Mouse (Mus musculus) midbrain, embryonic 13.5 days (tissue): ENCODE results near the gene Fam24a. TPM values are rescaled to one million over a fixed set of nuclear protein-coding genes. Genes with fewer than 3 reads are reported as not detected.
A peak's percentile ranks its signal among the peaks of the same experiment; 100 is the strongest.

Experiments used
- ATAC-seq: fragments of 200-750 bp; cut with Nextera tagmentation; 2 replicates; pipeline ENCODE4 v1.8.0; 2017; ENCODE audit warnings: mild to moderate bottlenecking, moderate TSS enrichment, moderate library complexity
- H3K27ac ChIP-seq: fragments of 300-500 bp; sonication (generic); 2 replicates; pipeline ENCODE4 v1.5.1; 2015; ENCODE audit warnings: inconsistent platforms, mild to moderate bottlenecking, moderate library complexity
- H3K27me3 ChIP-seq: fragments of 300-500 bp; sonication (generic); 2 replicates; pipeline ENCODE4 v1.6.1; 2015; ENCODE audit warnings: mild to moderate bottlenecking, inconsistent platforms
- H3K36me3 ChIP-seq: fragments of 300-500 bp; sonication (generic); 2 replicates; pipeline ENCODE4 v1.6.1; 2015; ENCODE audit warnings: mild to moderate bottlenecking, inconsistent platforms
- H3K4me1 ChIP-seq: fragments of 300-500 bp; sonication (generic); replicated peaks from 2 replicates; pipeline ENCODE4 v1.6.1; 2015; ENCODE audit warnings: inconsistent platforms
- H3K4me2 ChIP-seq: fragments of 300-500 bp; sonication (generic); replicated peaks from 2 replicates; pipeline ENCODE4 v1.6.1; 2015; ENCODE audit warnings: moderate library complexity, mild to moderate bottlenecking, inconsistent platforms
- H3K4me3 ChIP-seq: fragments of 300-500 bp; sonication (generic); replicated peaks from 2 replicates; pipeline ENCODE4 v1.5.1; 2015; ENCODE audit warnings: mild to moderate bottlenecking, inconsistent platforms
- H3K9ac ChIP-seq: fragments of 300-500 bp; sonication (generic); replicated peaks from 2 replicates; pipeline ENCODE4 v1.6.1; 2015; ENCODE audit warnings: mild to moderate bottlenecking, inconsistent platforms
- H3K9me3 ChIP-seq: fragments of 300-500 bp; sonication (generic); 2 replicates; pipeline ENCODE4 v1.6.1; 2016; ENCODE audit warnings: mild to moderate bottlenecking, inconsistent platforms
- WGBS: fragments of 180-500 bp; shearing (Covaris S2); methylation state at CpG from one replicate; pipeline ENCODE4 v1.1.7; 2015; 5-methylcytosine and 5-hydroxymethylcytosine counted together
- polyA plus RNA-seq: library from polyadenylated mRNA; unstranded; fragments of >200 nt; fragmentation: Nextera tagmentation; extraction: Ambion mirVana; gene quantifications from 2 replicates; pipeline ENCODE4 v1.2.1, GENCODE M21; 2015

Gene Fam24a
- polyA plus RNA-seq, 1 experiment from 2014 or later: not detected

- Histone ChIP-seq H3K4me2 (no peak overlapping the region), H3K27me3 (no peaks in the 10 kb centered on the region), H3K27ac (no peak overlapping the region), H3K4me1 (peaks cover 3% of the 10 kb centered on the region), H3K9ac (no peak overlapping the region), H3K9me3 (no peaks in the 10 kb centered on the region), H3K36me3 (peaks cover 54% of the 10 kb centered on the region), H3K4me3 (no peak overlapping the region)
- 98% methylated on average over 13 of the region's 13 CpGs for WGBS
- ATAC-seq: no peak
Observed at GRCm38 (mm10) chr7:131356105-131356504, 22.4 kb downstream of the Fam24a start.

GRCm38 (mm10) chr7:131362269-131362614 lies 28.6 kb downstream of the Fam24a start:
- H3K4me3 ChIP-seq: peak overlapping the region; percentile 74
- peaks cover 20% of the 10 kb centered on the region for H3K36me3 ChIP-seq
- H3K4me2 ChIP-seq: peak overlapping the region; percentile 73
- peak overlapping the region; percentile 88 for H3K9ac ChIP-seq
- H3K4me1 ChIP-seq: peaks cover 18% of the 10 kb centered on the region
- ATAC-seq: peak; percentile 88
- no peaks in the 10 kb centered on the region for H3K9me3 ChIP-seq
- peak overlapping the region; percentile 90 for H3K27ac ChIP-seq
- WGBS: 1% methylated on average over 35 of the region's 35 CpGs
- H3K27me3 ChIP-seq: peaks cover 10% of the 10 kb centered on the region

DNA sequence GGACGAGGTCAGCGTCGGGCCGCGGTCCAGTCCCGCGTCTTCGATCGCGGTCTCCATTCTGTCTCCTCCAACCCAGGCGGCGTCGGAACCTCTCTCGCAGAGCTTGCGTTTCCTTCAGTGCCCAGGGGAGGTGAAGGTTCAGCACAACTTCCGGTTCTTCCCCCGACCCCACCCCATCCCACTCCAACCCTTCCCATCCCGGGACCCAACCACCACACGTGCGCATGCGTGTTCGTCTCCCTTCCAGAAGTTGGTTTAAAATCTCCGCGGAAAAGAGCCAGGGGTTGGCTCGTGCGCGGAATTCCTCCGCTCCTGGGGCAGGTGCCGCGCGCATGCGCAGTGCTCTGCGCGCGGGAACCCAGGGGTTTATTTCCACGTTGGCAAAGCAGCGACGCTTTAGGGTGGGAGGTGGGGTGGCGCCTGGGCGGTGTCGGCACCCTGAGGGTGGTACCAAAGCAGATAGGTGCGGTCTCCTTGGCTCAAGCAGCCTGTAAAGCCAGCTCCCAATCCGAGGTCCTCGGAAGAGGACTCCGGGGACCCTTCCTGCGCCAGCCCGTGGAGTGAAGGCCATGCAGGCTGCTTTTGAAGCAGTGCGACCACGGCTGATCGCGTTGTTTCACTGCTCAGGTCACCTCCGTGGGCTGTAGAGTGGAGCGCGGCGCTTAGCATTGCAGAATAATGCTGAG lies 29.1 kb downstream of the Fam24a start, which contains the start of gene 2310057M21Rik:
Gene 2310057M21Rik, minus strand, starts transcription at position 145 of the 686 bp plus-strand sequence.
- peak; percentile 98 for ATAC-seq
- Histone ChIP-seq H3K27ac (peak within 1 kb of the TSS; percentile 90), H3K36me3 (peaks cover 16% of the 10 kb centered on the region), H3K9ac (peak within 1 kb of the TSS; percentile 88), H3K4me1 (peaks cover 18% of the 10 kb centered on the region), H3K4me3 (peak within 1 kb of the TSS; percentile 74), H3K4me2 (peak within 1 kb of the TSS; percentile 73), H3K27me3 (peaks cover 10% of the 10 kb centered on the region), H3K9me3 (no peaks in the 10 kb centered on the region)
- WGBS: under 1% methylated on average over 55 of the region's 55 CpGs

DNA sequence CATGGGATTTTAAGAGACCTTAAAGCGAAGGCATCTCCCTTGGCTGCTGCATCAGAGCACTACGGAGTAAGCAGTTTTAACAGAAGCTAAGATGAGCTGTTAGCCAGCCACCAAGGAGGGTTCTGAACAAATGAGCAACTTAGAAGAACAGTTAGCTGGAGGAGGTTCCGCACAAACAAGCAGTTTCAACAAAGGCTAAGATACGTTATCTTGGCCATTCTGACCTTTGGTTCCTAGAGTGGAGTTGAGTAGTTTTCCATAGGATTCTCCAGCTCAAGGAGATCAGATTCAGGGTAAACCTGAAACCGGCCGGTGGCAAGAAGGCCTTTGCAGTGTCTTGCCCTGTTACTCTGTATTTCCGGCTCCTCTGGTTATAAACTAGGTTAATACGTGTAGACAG lies 30.5 kb downstream of the Fam24a start:
- Histone ChIP-seq H3K9ac (no peak overlapping the region), H3K4me2 (no peak overlapping the region), H3K4me3 (no peak overlapping the region), H3K36me3 (peaks cover 2% of the 10 kb centered on the region; the same call in 1 of the 2 replicates), H3K27ac (no peak overlapping the region), H3K9me3 (no peaks in the 10 kb centered on the region), H3K27me3 (peaks cover 10% of the 10 kb centered on the region), H3K4me1 (peaks cover 18% of the 10 kb centered on the region)
- no peak for ATAC-seq
- 96% methylated on average over 8 of the region's 8 CpGs for WGBS

DNA sequence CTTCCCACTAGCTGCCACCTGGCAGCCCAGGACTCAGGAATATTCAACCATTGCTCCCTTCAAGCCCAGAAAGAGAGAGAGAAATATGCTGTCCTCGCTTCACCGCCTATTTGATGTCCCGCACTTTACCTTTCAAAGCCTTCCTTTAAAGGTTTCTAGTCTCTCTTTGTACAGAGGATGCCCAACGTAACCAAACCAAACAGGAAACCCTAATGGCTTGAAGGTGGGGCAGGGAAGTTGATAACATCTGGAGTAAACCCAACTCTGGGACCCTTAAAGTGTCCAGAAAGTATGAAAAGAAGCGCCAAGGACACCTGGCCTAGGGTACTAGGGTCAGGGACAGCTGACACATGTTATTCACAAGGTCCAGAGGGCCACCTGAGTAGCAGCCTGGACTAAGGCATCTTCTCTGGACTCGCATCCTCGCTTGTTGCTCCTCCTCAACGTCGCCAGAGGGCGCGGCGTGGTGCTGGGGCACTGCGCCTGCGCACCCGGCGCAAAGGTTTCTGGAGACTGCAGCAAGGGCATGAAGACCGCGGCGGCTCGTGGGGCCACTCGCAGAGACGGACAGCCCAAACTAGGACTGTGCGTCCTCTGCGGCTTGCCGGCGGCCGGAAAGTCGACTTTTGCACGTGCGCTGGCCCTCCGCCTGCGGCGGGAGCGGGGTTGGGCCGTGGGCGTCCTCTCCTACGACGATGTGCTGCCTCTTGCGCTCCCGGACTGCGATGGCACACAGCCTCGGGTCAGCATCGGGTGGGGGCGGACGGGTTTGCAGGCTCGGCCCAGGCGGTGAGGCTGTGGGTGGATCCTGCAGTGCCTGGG lies 37.2 kb downstream of the Fam24a start, which contains the start of gene Pstk:
Gene Pstk, plus strand, starts transcription at position 494 of the 822 bp plus-strand sequence.
- no peaks in the 10 kb centered on the region for H3K27me3 ChIP-seq
- peak within 1 kb of the TSS; percentile 92 for H3K27ac ChIP-seq
- H3K4me2 ChIP-seq: peak within 1 kb of the TSS; percentile 61
- H3K4me3 ChIP-seq: peak within 1 kb of the TSS; percentile 72
- peak within 1 kb of the TSS; percentile 90 for H3K9ac ChIP-seq
- WGBS: 5% methylated on average over 47 of the region's 47 CpGs
- no peaks in the 10 kb centered on the region for H3K9me3 ChIP-seq
- ATAC-seq: peak; percentile 97
- peaks cover 10% of the 10 kb centered on the region for H3K4me1 ChIP-seq
- peaks cover 5% of the 10 kb centered on the region; the same call in 1 of the 2 replicates for H3K36me3 ChIP-seq

- Histone ChIP-seq H3K4me2 (peak overlapping the region; percentile 61), H3K27me3 (no peaks in the 10 kb centered on the region), H3K36me3 (peaks cover 5% of the 10 kb centered on the region; the same call in 1 of the 2 replicates), H3K9ac (peak overlapping the region; percentile 90), H3K4me1 (peaks cover 10% of the 10 kb centered on the region), H3K27ac (peak overlapping the region; percentile 92), H3K4me3 (peak overlapping the region; percentile 72), H3K9me3 (no peaks in the 10 kb centered on the region)
- 8% methylated on average over 9 of the region's 9 CpGs for WGBS
- no peak; the same call in 1 of the 2 replicates for ATAC-seq
Observed at GRCm38 (mm10) chr7:131371470-131371860, 37.8 kb downstream of the Fam24a start.

DNA sequence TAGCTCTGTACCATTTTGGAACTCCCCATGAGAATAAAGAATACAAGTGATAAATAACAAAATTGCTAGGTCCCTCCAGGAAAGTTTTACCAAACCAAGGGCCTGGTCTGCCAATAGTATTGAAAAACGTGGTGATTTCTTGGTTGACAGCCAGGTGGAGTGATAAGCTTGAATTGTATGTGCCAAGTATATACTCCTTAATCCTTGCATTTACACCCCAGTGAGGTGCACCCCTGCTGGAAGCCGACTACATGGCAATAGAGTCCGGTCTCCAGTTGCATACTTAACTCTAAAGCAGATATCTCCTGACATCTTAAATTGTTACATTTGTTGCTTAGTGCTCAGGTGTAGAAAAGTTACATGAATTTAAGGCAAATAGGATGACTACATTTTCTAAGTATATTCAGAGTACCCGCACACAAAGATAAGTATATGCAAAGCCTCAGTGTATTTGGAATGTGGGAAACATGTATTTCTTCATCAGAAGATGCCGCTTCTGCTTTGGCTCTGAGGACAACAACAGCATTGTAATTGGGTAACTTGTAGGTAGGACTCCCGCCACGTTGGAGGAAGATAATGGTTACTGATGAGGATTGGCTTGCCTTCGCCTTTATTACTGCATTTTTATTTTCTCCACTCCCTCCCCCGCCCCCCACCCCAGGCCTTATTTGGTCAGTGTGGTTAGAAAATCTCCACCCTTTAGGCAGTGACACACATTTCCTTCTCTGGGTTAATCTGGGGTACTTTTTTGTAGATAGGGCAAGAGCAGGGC lies 38.4 kb downstream of the Fam24a start:
- Histone ChIP-seq H3K4me1 (peaks cover 10% of the 10 kb centered on the region), H3K36me3 (peaks cover 5% of the 10 kb centered on the region; the same call in 1 of the 2 replicates), H3K9me3 (no peaks in the 10 kb centered on the region), H3K27me3 (no peaks in the 10 kb centered on the region), H3K4me2 (peak overlapping the region; percentile 61), H3K27ac (no peak overlapping the region), H3K4me3 (peak overlapping the region; percentile 72), H3K9ac (peak overlapping the region; percentile 90)
- ATAC-seq: no peak
- WGBS: 77% methylated on average over 9 of the region's 9 CpGs

Other genes starting within 250 kb of the Fam24a start
- not detected in 2 replicates for gene 4933402N03Rik, start 187.6 kb upstream of the Fam24a start, polyA plus RNA-seq
- not detected in 2 replicates for gene 5430419D17Rik, start 159.5 kb upstream of the Fam24a start, polyA plus RNA-seq
- gene Cuzd1, start 11.6 kb upstream of the Fam24a start, polyA plus RNA-seq: not detected in 2 replicates
- gene Fam24b, start 4.3 kb upstream of the Fam24a start, polyA plus RNA-seq: 0.24 TPM in 1 of 2 replicates, not detected in the other
- 21.2 and 23.3 TPM in 2 replicates for gene 2310057M21Rik, start 28.9 kb downstream of the Fam24a start, polyA plus RNA-seq
- gene Pstk, start 37.3 kb downstream of the Fam24a start, polyA plus RNA-seq: 45.9 and 54.3 TPM in 2 replicates
- gene Ikzf5, start 76.7 kb downstream of the Fam24a start, polyA plus RNA-seq: 14.1 and 16.4 TPM in 2 replicates
- 100 and 102 TPM in 2 replicates for gene Acadsb, start 76.7 kb downstream of the Fam24a start, polyA plus RNA-seq
- gene Hmx3, start 209.0 kb downstream of the Fam24a start, polyA plus RNA-seq: 0.50 and 0.99 TPM in 2 replicates
- 1.4 and 1.6 TPM in 2 replicates for gene Hmx2, start 214.9 kb downstream of the Fam24a start, polyA plus RNA-seq
- 206 and 224 TPM in 2 replicates for gene Bub3, start 226.4 kb downstream of the Fam24a start, polyA plus RNA-seq